17 mouse cellular contexts compared by ENCODE assay signal in the genomic region with DNA sequence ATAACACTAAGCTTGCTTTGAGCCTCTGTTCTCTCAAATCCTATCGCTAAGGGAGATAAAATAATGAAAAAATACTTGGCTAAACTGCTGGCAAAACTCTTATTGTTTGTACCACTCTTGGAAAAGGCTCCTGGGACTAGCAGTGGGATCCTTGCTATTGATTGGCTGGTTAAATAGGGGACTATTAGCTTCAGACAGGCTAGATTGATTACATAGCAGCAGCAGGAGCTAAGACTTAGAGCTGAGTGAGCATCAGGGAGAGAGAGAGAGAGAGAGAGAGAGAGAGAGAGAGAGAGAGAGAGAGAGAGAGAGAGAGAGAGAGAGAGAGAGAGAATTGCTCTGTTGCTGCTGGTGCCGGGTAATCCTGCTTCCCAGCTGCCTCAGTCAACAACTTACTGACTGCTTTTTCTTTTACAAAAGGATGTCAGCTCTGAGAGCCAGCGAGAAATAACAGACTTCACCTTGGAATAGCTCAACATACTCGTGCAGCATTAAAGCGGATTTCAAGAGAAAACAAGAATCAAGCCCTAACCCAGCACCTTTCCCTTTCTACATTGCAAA. TPM values are rescaled to one million over a fixed set of nuclear protein-coding genes. Genes with fewer than 3 reads are reported as not detected.
DNase-seq lines count a peak whose midpoint lies in the region; ATAC-seq and TF ChIP-seq lines count a peak whose summit lies in the region.
"Had no signal": no experiment of that assay in that cellular context is flagged by ENCODE, and none has a peak within 500 bp of the region (broad histone marks: within the 10 kb centered on the region; RNA-seq: fewer than 3 reads in every experiment).

A gene (plus strand): TSS at position 312 of the 561 bp plus-strand sequence.

- WGBS in forebrain, postnatal 0 days = 39% methylated on average over 5 of the region's 5 CpGs
- 58% methylated on average over 5 of the region's 5 CpGs for WGBS in forebrain, embryonic 11.5 days
- WGBS in neural tube, embryonic 15.5 days = 57% methylated on average over 5 of the region's 5 CpGs
- 51% methylated on average over 5 of the region's 5 CpGs for WGBS in intestine, embryonic 15.5 days

- no peaks in the 10 kb centered on the region for H3K27me3 ChIP-seq in forebrain, postnatal 0 days (ENCODE audit: insufficient read depth, low read length)
- H3K27me3 ChIP-seq in forebrain, embryonic 11.5 days (ENCODE audit: control insufficient read depth, insufficient read depth, low read length) = no peaks in the 10 kb centered on the region
- H3K27me3 ChIP-seq in neural tube, embryonic 15.5 days (replicated peaks) = no peaks in the 10 kb centered on the region
- H3K27me3 ChIP-seq in intestine, embryonic 15.5 days (replicated peaks) = no peaks in the 10 kb centered on the region
- H3K27me3 ChIP-seq: forebrain, embryonic 12.5 days; neural tube, embryonic 12.5 days had no signal

- H3K4me1 ChIP-seq in forebrain, postnatal 0 days (ENCODE audit: insufficient read depth) = no peaks in the 10 kb centered on the region
- H3K4me1 ChIP-seq in forebrain, embryonic 11.5 days (replicated peaks; ENCODE audit: control insufficient read depth, insufficient read depth, low read length) = no peaks in the 10 kb centered on the region
- H3K4me1 ChIP-seq in neural tube, embryonic 15.5 days = no peaks in the 10 kb centered on the region
- no peaks in the 10 kb centered on the region for H3K4me1 ChIP-seq in intestine, embryonic 15.5 days (replicated peaks)
- H3K4me1 ChIP-seq: forebrain, embryonic 12.5 days; heart, embryonic 10.5 days; neural tube, embryonic 12.5 days had no signal

- no peak for DNase-seq in forebrain, postnatal 0 days
- no peak for DNase-seq in forebrain, embryonic 11.5 days (ENCODE audit: low spot score)
- DNase-seq in left cerebral cortex, adult 2 months (ENCODE audit: extremely low spot score in 1 of 2, low spot score in 2 of 2) = no peak
- no peak for DNase-seq in left cerebral cortex, adult 9 months (ENCODE audit: low spot score in 2 of 2)
- no peak for DNase-seq in left cerebral cortex, postnatal 14 days (ENCODE audit: low spot score in 2 of 2)
- DNase-seq in right cerebral cortex, postnatal 14 days = no peak
- DNase-seq: cerebellum, postnatal 14 days; gastrocnemius, postnatal 14 days; heart, postnatal 36 days; kidney, adult 8-10 months had no signal

- peak; percentile 38 for ATAC-seq in forebrain, postnatal 0 days
- no peak for ATAC-seq in forebrain, embryonic 11.5 days (replicated peaks; ENCODE audit: low FRiP score)
- ATAC-seq in neural tube, embryonic 15.5 days (ENCODE audit: low FRiP score) = no peak
- ATAC-seq in intestine, embryonic 15.5 days = no peak

- H3K9me3 ChIP-seq in forebrain, postnatal 0 days (ENCODE audit: low read length) = no peaks in the 10 kb centered on the region
- H3K9me3 ChIP-seq in forebrain, embryonic 11.5 days (ENCODE audit: control insufficient read depth, low read length) = no peaks in the 10 kb centered on the region
- H3K9me3 ChIP-seq in neural tube, embryonic 15.5 days (replicated peaks) = no peaks in the 10 kb centered on the region
- H3K9me3 ChIP-seq in intestine, embryonic 15.5 days = no peaks in the 10 kb centered on the region
- H3K9me3 ChIP-seq: forebrain, embryonic 12.5 days; heart, embryonic 10.5 days; neural tube, embryonic 12.5 days had no signal

- no peak within 1 kb of the TSS for H3K27ac ChIP-seq in forebrain, postnatal 0 days (ENCODE audit: low read depth, low read length)
- no peak within 1 kb of the TSS for H3K27ac ChIP-seq in forebrain, embryonic 11.5 days (ENCODE audit: low read depth, low read length)
- peak within 1 kb of the TSS; percentile 24; the same call in 1 of the 2 replicates for H3K27ac ChIP-seq in left cerebral cortex, adult 2 months
- H3K27ac ChIP-seq in neural tube, embryonic 15.5 days (replicated peaks) = no peak within 1 kb of the TSS
- H3K27ac ChIP-seq in intestine, embryonic 15.5 days = no peak within 1 kb of the TSS
- H3K27ac ChIP-seq: forebrain, embryonic 12.5 days; heart, embryonic 10.5 days; neural tube, embryonic 12.5 days had no signal

- peak within 1 kb of the TSS; percentile 1; the same call in 1 of the 2 replicates for H3K4me3 ChIP-seq in forebrain, postnatal 0 days (ENCODE audit: low read depth, low read length)
- H3K4me3 ChIP-seq in forebrain, embryonic 11.5 days (ENCODE audit: low read depth, low read length) = no peak within 1 kb of the TSS
- H3K4me3 ChIP-seq in left cerebral cortex, adult 2 months = peak within 1 kb of the TSS; percentile 38
- H3K4me3 ChIP-seq in neural tube, embryonic 15.5 days (replicated peaks) = 0 out of 2 replicates have a peak within 1 kb of the TSS, but pooled peaks have one; percentile 1
- no peak within 1 kb of the TSS for H3K4me3 ChIP-seq in intestine, embryonic 15.5 days (replicated peaks)
- H3K4me3 ChIP-seq: forebrain, embryonic 12.5 days; heart, embryonic 10.5 days; neural tube, embryonic 12.5 days had no signal

- peak within 1 kb of the TSS; percentile 11; the same call in 1 of the 2 replicates for H3K4me2 ChIP-seq in forebrain, postnatal 0 days (ENCODE audit: low read depth)
- H3K4me2 ChIP-seq in forebrain, embryonic 11.5 days (ENCODE audit: low read depth, low read length, severe bottlenecking) = no peak within 1 kb of the TSS
- peak within 1 kb of the TSS; percentile 3; the same call in 1 of the 2 replicates for H3K4me2 ChIP-seq in neural tube, embryonic 15.5 days
- no peak within 1 kb of the TSS for H3K4me2 ChIP-seq in intestine, embryonic 15.5 days (replicated peaks)
- H3K4me2 ChIP-seq: forebrain, embryonic 12.5 days; neural tube, embryonic 12.5 days had no signal

- no peak for TF ChIP-seq CTCF in forebrain, postnatal 0 days (IDR thresholded peaks at IDR 0.05; ENCODE audit: low read depth)
- TF ChIP-seq CTCF in left cerebral cortex, adult 2 months (IDR thresholded peaks at IDR 0.05) = no peak

- no peak within 1 kb of the TSS for H3K9ac ChIP-seq in forebrain, postnatal 0 days
- H3K9ac ChIP-seq in forebrain, embryonic 11.5 days (ENCODE audit: low read length) = no peak within 1 kb of the TSS
- H3K9ac ChIP-seq in neural tube, embryonic 15.5 days (replicated peaks) = no peak within 1 kb of the TSS
- no peak within 1 kb of the TSS for H3K9ac ChIP-seq in intestine, embryonic 15.5 days
- H3K9ac ChIP-seq: forebrain, embryonic 12.5 days; neural tube, embryonic 12.5 days had no signal

- no peaks in the 10 kb centered on the region for H3K36me3 ChIP-seq in forebrain, postnatal 0 days (ENCODE audit: insufficient read depth)
- no peaks in the 10 kb centered on the region for H3K36me3 ChIP-seq in forebrain, embryonic 11.5 days (ENCODE audit: control insufficient read depth, insufficient read depth, low read length)
- H3K36me3 ChIP-seq in neural tube, embryonic 15.5 days = no peaks in the 10 kb centered on the region
- no peaks in the 10 kb centered on the region for H3K36me3 ChIP-seq in intestine, embryonic 15.5 days
- H3K36me3 ChIP-seq: forebrain, embryonic 12.5 days; heart, embryonic 10.5 days; neural tube, embryonic 12.5 days had no signal

- intact Hi-C loops in left cerebral cortex, adult 2 months (cut with DNase I) = no loop called here
- intact Hi-C loops in left cerebral cortex, postnatal 14 days (cut with DNase I) = no loop called here

RNA-seq across cellular contexts. Expression of the gene that starts here (rescaled TPM):
- total RNA-seq in forebrain, postnatal 0 days (2014; rRNA removed) = 28.1 and 32.3 TPM in 2 replicates
- polyA plus RNA-seq in forebrain, postnatal 0 days (2015; fragmentation: Nextera tagmentation; extraction: Ambion mirVana) = 3.2 and 5.1 TPM in 2 replicates
- polyA plus RNA-seq in forebrain, embryonic 11.5 days (2014; fragmentation: Nextera tagmentation; extraction: Ambion mirVana) = 0.11 and 0.52 TPM in 2 replicates
- total RNA-seq in left cerebral cortex, adult 2 months (2021) = 10 to 100 TPM; 27.3 to 32.9 TPM
- 10 to 100 TPM; 27.6 to 31.9 TPM for total RNA-seq in left cerebral cortex, postnatal 14 days (2021)
- 9.0 and 14.6 TPM in 2 replicates for polyA plus RNA-seq in neural tube, embryonic 15.5 days (2015; fragmentation: Nextera tagmentation; extraction: Ambion mirVana)
- 0.67 and 0.78 TPM in 2 replicates for polyA plus RNA-seq in intestine, embryonic 15.5 days (2015; fragmentation: Nextera tagmentation; extraction: Ambion mirVana)
- total RNA-seq: heart, postnatal 36 days; megakaryocyte-erythroid progenitor cell, adult 5-6 weeks had no signal
- polyA plus RNA-seq: spleen, adult 2 months had no signal

Comparison
In these comparisons a context has a peak if more than half of its experiments do, and no peak if none do; other contexts are left out.
1. H3K4me2 ChIP-seq: peak in forebrain, postnatal 0 days (single experiment) and neural tube, embryonic 15.5 days (single experiment); none in forebrain, embryonic 11.5 days (single experiment) and intestine, embryonic 15.5 days (single experiment).
2. H3K4me3 ChIP-seq: peak in forebrain, postnatal 0 days (single experiment), left cerebral cortex, adult 2 months (single experiment) and neural tube, embryonic 15.5 days (single experiment); none in forebrain, embryonic 11.5 days (single experiment) and intestine, embryonic 15.5 days (single experiment).